23 mouse cellular contexts compared by ENCODE assay signal in genomic region chr8:70081976-70082375, GRCm38 (mm10). TPM values are rescaled to one million over a fixed set of nuclear protein-coding genes. Genes with fewer than 3 reads are reported as not detected.
DNase-seq lines count a peak whose midpoint lies in the region; ATAC-seq and TF ChIP-seq lines count a peak whose summit lies in the region.
"Had no signal": no experiment of that assay in that cellular context is flagged by ENCODE, and none has a peak within 500 bp of the region (broad histone marks: within the 10 kb centered on the region; RNA-seq: fewer than 3 reads in every experiment).

No protein-coding gene starts in this region.

- no peak for TF ChIP-seq POLR2A in cerebellum, adult 2 months (IDR thresholded peaks at IDR 0.05; ENCODE audit: borderline replicate concordance, insufficient read depth, low read length)

- no peaks in the 10 kb centered on the region; the same call in 1 of the 2 replicates for H3K4me1 ChIP-seq in cerebellum, adult 2 months (ENCODE audit: control insufficient read depth, insufficient read depth, low read length)
- peaks cover 13% of the 10 kb centered on the region for H3K4me1 ChIP-seq in midbrain, embryonic 11.5 days (ENCODE audit: control insufficient read depth, insufficient read depth, low read length)
- H3K4me1 ChIP-seq in midbrain, postnatal 0 days (ENCODE audit: insufficient read depth, low read length): 0 out of 2 replicates have a peak, but pooled peaks cover 10% of the 10 kb centered on the region

- no peaks in the 10 kb centered on the region; the same call in 1 of the 2 replicates for H3K27me3 ChIP-seq in cerebellum, adult 2 months (ENCODE audit: control insufficient read depth, insufficient read depth, low read length)
- peaks cover 48% of the 10 kb centered on the region for H3K27me3 ChIP-seq in midbrain, embryonic 11.5 days (ENCODE audit: control insufficient read depth, insufficient read depth, low read length)
- peaks cover 47% of the 10 kb centered on the region for H3K27me3 ChIP-seq in midbrain, postnatal 0 days (ENCODE audit: insufficient read depth, low read length)
- H3K27me3 ChIP-seq: CH12.LX had no signal

- no peak for ATAC-seq in cerebellum, adult (ENCODE audit: insufficient number of reproducible peaks, low FRiP score, low TSS enrichment)
- no peak for ATAC-seq in midbrain, embryonic 11.5 days (ENCODE audit: low FRiP score)
- ATAC-seq in midbrain, postnatal 0 days (ENCODE audit: low FRiP score): no peak
- ATAC-seq: activated CD4-positive, CD25-positive, alpha-beta regulatory T cell, adult 4 months; CD4-positive, CD25-positive, alpha-beta regulatory T cell, adult 4 months; forebrain, embryonic 13.5 days; forebrain, embryonic 15.5 days; forebrain, postnatal 0 days; Patski had no signal

- no peaks in the 10 kb centered on the region for H3K9me3 ChIP-seq in midbrain, embryonic 11.5 days (ENCODE audit: control insufficient read depth, low read length)
- H3K9me3 ChIP-seq in midbrain, postnatal 0 days (ENCODE audit: low read length): no peaks in the 10 kb centered on the region
- H3K9me3 ChIP-seq: embryonic facial prominence, embryonic 10.5 days; embryonic facial prominence, embryonic 12.5 days; forebrain, embryonic 13.5 days; forebrain, embryonic 15.5 days had no signal

- H3K9ac ChIP-seq in midbrain, embryonic 11.5 days (ENCODE audit: low read length): no peak overlapping the region
- no peak overlapping the region for H3K9ac ChIP-seq in midbrain, postnatal 0 days (replicated peaks; ENCODE audit: low read length, poor library complexity, severe bottlenecking)
- H3K9ac ChIP-seq: embryonic facial prominence, embryonic 12.5 days; forebrain, embryonic 13.5 days; forebrain, embryonic 15.5 days; forebrain, postnatal 0 days had no signal

- DNase-seq in cerebellum, adult 11-12 months: peak; percentile 52
- DNase-seq in cerebellum, adult 2 months: peak; percentile 48 to 52
- no peak for DNase-seq in cerebellum, postnatal 4 days (ENCODE audit: low spot score in 2 of 2)
- DNase-seq in midbrain, embryonic 11.5 days (ENCODE audit: low spot score, missing footprints): peak; percentile 60
- DNase-seq in midbrain, postnatal 0 days (ENCODE audit: low spot score): no peak
- peak; percentile 22 to 39 for DNase-seq in cerebellum, postnatal 36 days
- no peak for DNase-seq in adrenal gland, adult (ENCODE audit: inconsistent age in 2 of 2, low spot score in 1 of 2)
- DNase-seq: adrenal gland, adult 2 months; adrenal gland, postnatal 10 days; adrenal gland, postnatal 25 days; B cell, adult 2 months; forebrain, postnatal 0 days; gastrocnemius, adult 2 months had no signal

- H3K36me3 ChIP-seq in midbrain, embryonic 11.5 days (ENCODE audit: control insufficient read depth, insufficient read depth, low read length): no peaks in the 10 kb centered on the region
- peaks cover 2% of the 10 kb centered on the region; the same call in 1 of the 2 replicates for H3K36me3 ChIP-seq in midbrain, postnatal 0 days (ENCODE audit: insufficient read depth, low read length)
- H3K36me3 ChIP-seq: embryonic facial prominence, embryonic 10.5 days; embryonic facial prominence, embryonic 12.5 days; forebrain, embryonic 15.5 days; G1E had no signal

- no peak overlapping the region for H3K27ac ChIP-seq in cerebellum, adult 2 months (ENCODE audit: insufficient read depth, low read length)
- no peak overlapping the region for H3K27ac ChIP-seq in midbrain, embryonic 11.5 days (ENCODE audit: low read depth, low read length)
- H3K27ac ChIP-seq in midbrain, postnatal 0 days (ENCODE audit: low read depth, low read length): no peak overlapping the region
- H3K27ac ChIP-seq: embryonic facial prominence, embryonic 10.5 days; embryonic facial prominence, embryonic 12.5 days; forebrain, embryonic 13.5 days; forebrain, embryonic 15.5 days; gastrocnemius, adult 2 months had no signal

- 6% methylated on average over 2 of the region's 2 CpGs for WGBS in cerebellum, adult 2 months
- WGBS in midbrain, embryonic 11.5 days: 97% methylated on average over 2 of the region's 2 CpGs
- WGBS in midbrain, postnatal 0 days: 86% methylated on average over 2 of the region's 2 CpGs

- TF ChIP-seq CTCF in cerebellum, adult 2 months (IDR thresholded peaks at IDR 0.05; ENCODE audit: borderline replicate concordance, insufficient read depth, low read depth, low read length): no peak
- TF ChIP-seq CTCF in midbrain, postnatal 0 days (IDR thresholded peaks at IDR 0.05): no peak

- no peak overlapping the region for H3K4me2 ChIP-seq in midbrain, embryonic 11.5 days
- H3K4me2 ChIP-seq in midbrain, postnatal 0 days (ENCODE audit: low read depth, low read length, poor library complexity, severe bottlenecking): no peak overlapping the region
- H3K4me2 ChIP-seq: embryonic facial prominence, embryonic 12.5 days; forebrain, embryonic 13.5 days; forebrain, embryonic 15.5 days had no signal

- H3K4me3 ChIP-seq in cerebellum, adult 2 months (replicated peaks; ENCODE audit: insufficient read depth, low read depth, low read length): no peak overlapping the region
- H3K4me3 ChIP-seq in midbrain, embryonic 11.5 days (ENCODE audit: low read depth, low read length): no peak overlapping the region
- H3K4me3 ChIP-seq in midbrain, postnatal 0 days (ENCODE audit: low read depth, low read length): no peak overlapping the region
- H3K4me3 ChIP-seq: embryonic facial prominence, embryonic 10.5 days; embryonic facial prominence, embryonic 12.5 days; forebrain, embryonic 13.5 days; forebrain, embryonic 15.5 days; gastrocnemius, adult 2 months had no signal

RNA-seq across cellular contexts. Expression of gene Hapln4, which starts 1.3 kb away (rescaled TPM):
- polyA plus RNA-seq in cerebellum, adult 2 months (2012; rRNA removed): 117 and 124 TPM in 2 replicates
- polyA plus RNA-seq in midbrain, embryonic 11.5 days (2014; fragmentation: Nextera tagmentation; extraction: Ambion mirVana): 0.04 and 0.22 TPM in 2 replicates
- 0.99 and 1.3 TPM in 2 replicates for total RNA-seq in midbrain, postnatal 0 days (2014; rRNA removed)
- polyA plus RNA-seq in midbrain, postnatal 0 days (2015; fragmentation: Nextera tagmentation; extraction: Ambion mirVana): 1.6 and 1.7 TPM in 2 replicates
- polyA plus RNA-seq: activated CD4-positive, CD25-positive, alpha-beta regulatory T cell, adult 4 months; CD4-positive, CD25-positive, alpha-beta regulatory T cell, adult 4 months; G1E had no signal

RNA-seq across cellular contexts. Expression of gene Tm6sf2, which starts 9.3 kb away (rescaled TPM):
- 6.9 and 7.3 TPM in 2 replicates for polyA plus RNA-seq in cerebellum, adult 2 months (2012; rRNA removed)
- 0.95 and 1.6 TPM in 2 replicates for polyA plus RNA-seq in midbrain, embryonic 11.5 days (2014; fragmentation: Nextera tagmentation; extraction: Ambion mirVana)
- 1.6 TPM in 1 of 2 replicates, not detected in the other for total RNA-seq in midbrain, postnatal 0 days (2014; rRNA removed)
- polyA plus RNA-seq in midbrain, postnatal 0 days (2015; fragmentation: Nextera tagmentation; extraction: Ambion mirVana): 0.22 and 0.35 TPM in 2 replicates

RNA-seq across cellular contexts. Expression of gene Ncan, which starts 38.7 kb away (rescaled TPM):
- polyA plus RNA-seq in cerebellum, adult 2 months (2012; rRNA removed): 13.3 and 15.2 TPM in 2 replicates
- 47.2 and 52.4 TPM in 2 replicates for polyA plus RNA-seq in midbrain, embryonic 11.5 days (2014; fragmentation: Nextera tagmentation; extraction: Ambion mirVana)
- 440 and 447 TPM in 2 replicates for total RNA-seq in midbrain, postnatal 0 days (2014; rRNA removed)
- polyA plus RNA-seq in midbrain, postnatal 0 days (2015; fragmentation: Nextera tagmentation; extraction: Ambion mirVana): 202 and 210 TPM in 2 replicates
- total RNA-seq: gastrocnemius, adult 2 months had no signal
- polyA plus RNA-seq: activated CD4-positive, CD25-positive, alpha-beta regulatory T cell, adult 4 months; CD4-positive, CD25-positive, alpha-beta regulatory T cell, adult 4 months; G1E had no signal

RNA-seq across cellular contexts. Expression of gene Sugp1, which starts 39.4 kb away (rescaled TPM):
- 41.7 and 43.6 TPM in 2 replicates for polyA plus RNA-seq in cerebellum, adult 2 months (2012; rRNA removed)
- 33.3 and 35.3 TPM in 2 replicates for polyA plus RNA-seq in midbrain, embryonic 11.5 days (2014; fragmentation: Nextera tagmentation; extraction: Ambion mirVana)
- total RNA-seq in midbrain, postnatal 0 days (2014; rRNA removed): 18.6 and 19.9 TPM in 2 replicates
- 48.7 and 48.9 TPM in 2 replicates for polyA plus RNA-seq in midbrain, postnatal 0 days (2015; fragmentation: Nextera tagmentation; extraction: Ambion mirVana)

RNA-seq across cellular contexts. Expression of gene Mau2, which starts 39.4 kb away (rescaled TPM):
- polyA plus RNA-seq in cerebellum, adult 2 months (2012; rRNA removed): 90.1 and 92.9 TPM in 2 replicates
- 46.2 and 49.3 TPM in 2 replicates for polyA plus RNA-seq in midbrain, embryonic 11.5 days (2014; fragmentation: Nextera tagmentation; extraction: Ambion mirVana)
- total RNA-seq in midbrain, postnatal 0 days (2014; rRNA removed): 130 and 148 TPM in 2 replicates
- 54.3 and 56.6 TPM in 2 replicates for polyA plus RNA-seq in midbrain, postnatal 0 days (2015; fragmentation: Nextera tagmentation; extraction: Ambion mirVana)

Comparison
In these comparisons a context has a peak if more than half of its experiments do, and no peak if none do; other contexts are left out.
1. DNase-seq: peak in cerebellum, adult 11-12 months (single experiment), cerebellum, adult 2 months (2 of 2), midbrain, embryonic 11.5 days (single experiment) and cerebellum, postnatal 36 days (2 of 2); none in cerebellum, postnatal 4 days (0 of 2), midbrain, postnatal 0 days (single experiment) and adrenal gland, adult (0 of 2).
2. RNA of gene Hapln4, which starts 1.3 kb away (polyA plus RNA-seq): 117 to 124 TPM in cerebellum, adult 2 months; 1.6 to 1.7 TPM in midbrain, postnatal 0 days and 0.04 to 0.22 TPM in midbrain, embryonic 11.5 days; every median in the first group is over 10 times any median in the second.